Mouse (Mus musculus) C2C12 (cell line): ENCODE data around the gene Rsl1d1. TPM values are rescaled to one million over a fixed set of nuclear protein-coding genes. Genes with fewer than 3 reads are reported as not detected.

Experiments
- H3K27me3 ChIP-seq: one replicate; pipeline ENCODE4 v1.6.1; 2011; ENCODE audit not compliant: control insufficient read depth, insufficient read depth, insufficient read length
- H3K36me3 ChIP-seq: one replicate; pipeline ENCODE4 v1.6.1; 2011; ENCODE audit not compliant: control insufficient read depth, insufficient read depth
- H3K4me3 ChIP-seq: one replicate; pipeline ENCODE4 v1.5.1; 2011; ENCODE audit warnings: mild to moderate bottlenecking, control low read depth; ENCODE audit not compliant: poor library complexity, insufficient read depth, severe bottlenecking
- H3K79me2 ChIP-seq: one replicate; pipeline ENCODE4 v1.6.1; 2011; ENCODE audit not compliant: control insufficient read depth, insufficient read depth
- H3K79me3 ChIP-seq: one replicate; pipeline ENCODE4 v1.6.1; 2011; ENCODE audit warnings: low read depth, control low read depth
- H3ac ChIP-seq: one replicate; pipeline ENCODE3; 2011; ENCODE audit warnings: low read depth; ENCODE audit not compliant: control insufficient read depth, insufficient read length
- CEBPB ChIP-seq: IDR thresholded peaks from one replicate; pipeline ENCODE4 v1.6.1; 2011; ENCODE audit warnings: low read depth, mild to moderate bottlenecking, control low read depth, moderate library complexity
- CTCF ChIP-seq: IDR thresholded peaks from one replicate; pipeline ENCODE4 v1.5.1; 2011; ENCODE audit not compliant: control insufficient read depth, insufficient read depth, insufficient read length
- FOSL1 ChIP-seq: IDR thresholded peaks from one replicate; pipeline ENCODE4 v1.8.0; 2011; ENCODE audit warnings: mild to moderate bottlenecking, low read length; ENCODE audit not compliant: poor library complexity, insufficient read depth, severe bottlenecking
- MAX ChIP-seq: IDR thresholded peaks from one replicate; pipeline ENCODE4 v1.6.1; 2011; ENCODE audit warnings: mild to moderate bottlenecking, control low read depth
- MYOD1 ChIP-seq: IDR thresholded peaks from one replicate; pipeline ENCODE4 v1.6.1; 2011; ENCODE audit warnings: low read depth; ENCODE audit not compliant: control insufficient read depth, insufficient read length
- MYOG ChIP-seq: IDR thresholded peaks from one replicate; pipeline ENCODE4 v1.6.1; 2011; ENCODE audit not compliant: control insufficient read depth, insufficient read length; ENCODE audit errors: extremely low read depth
- USF1 ChIP-seq: IDR thresholded peaks from one replicate; pipeline ENCODE4 v1.6.1; 2011; ENCODE audit warnings: low read depth, mild to moderate bottlenecking, control low read depth, moderate library complexity
- polyA plus RNA-seq: library from polyadenylated mRNA; unstranded; fragments of >200 nt; fragmentation: generic; extraction: Trizol; gene quantifications from one replicate; pipeline ENCODE4 v1.2.1, GENCODE M21; 2012; ENCODE audit warnings: missing spikeins

Rsl1d1 gene
- polyA plus RNA-seq, 1 experiment: 62.7 TPM

DNA sequence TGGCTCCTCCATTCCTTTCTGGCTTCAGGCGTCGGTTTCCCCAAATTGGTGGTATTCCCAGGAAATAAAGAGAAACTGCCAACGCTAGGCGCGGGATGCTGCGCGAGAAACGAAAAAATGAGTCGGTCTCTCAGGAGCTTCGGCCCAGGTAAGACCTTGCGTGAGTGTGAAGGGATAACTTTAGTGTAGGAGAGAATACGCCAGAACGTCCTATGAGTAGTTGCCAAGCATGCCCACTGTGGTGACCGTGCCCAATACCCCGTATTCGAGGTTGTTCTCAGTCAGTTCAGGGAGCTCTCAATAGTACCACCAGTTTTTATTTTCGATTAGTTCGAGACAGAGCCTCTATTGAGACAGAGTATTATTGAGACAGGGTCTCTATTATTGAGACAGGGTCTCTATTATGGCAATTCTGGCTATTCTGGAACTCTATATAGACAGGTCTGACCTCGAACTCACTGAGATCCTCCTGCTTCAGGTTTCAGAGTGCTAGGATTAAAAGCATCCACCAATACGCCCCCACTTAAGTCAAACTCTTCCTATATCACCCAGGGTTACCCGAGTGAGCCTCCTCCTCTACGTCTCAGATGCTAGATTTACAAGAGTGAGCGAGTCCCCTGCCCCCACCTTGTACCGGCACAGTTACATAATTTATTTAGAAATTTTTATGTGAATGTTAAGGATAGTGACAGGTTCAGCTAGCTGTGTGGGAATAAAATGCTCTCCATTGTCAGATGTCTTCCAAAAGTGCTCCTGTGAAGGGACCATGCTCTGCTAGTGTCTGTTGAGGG, 664 bp upstream of the Rsl1d1 start:
- Histone ChIP-seq H3K79me2 (peaks cover 84% of the 10 kb centered on the region), H3K27me3 (no peaks in the 10 kb centered on the region), H3ac (peak overlapping the region; percentile 66), H3K4me3 (peak overlapping the region; percentile 95), H3K36me3 (peaks cover 49% of the 10 kb centered on the region), H3K79me3 (peaks cover 65% of the 10 kb centered on the region)
- TF ChIP-seq MYOG (no peak), MYOD1 (no peak), FOSL1 (no peak), CTCF (no peak), USF1 (no peak), CEBPB (no peak), MAX (no peak)

DNA sequence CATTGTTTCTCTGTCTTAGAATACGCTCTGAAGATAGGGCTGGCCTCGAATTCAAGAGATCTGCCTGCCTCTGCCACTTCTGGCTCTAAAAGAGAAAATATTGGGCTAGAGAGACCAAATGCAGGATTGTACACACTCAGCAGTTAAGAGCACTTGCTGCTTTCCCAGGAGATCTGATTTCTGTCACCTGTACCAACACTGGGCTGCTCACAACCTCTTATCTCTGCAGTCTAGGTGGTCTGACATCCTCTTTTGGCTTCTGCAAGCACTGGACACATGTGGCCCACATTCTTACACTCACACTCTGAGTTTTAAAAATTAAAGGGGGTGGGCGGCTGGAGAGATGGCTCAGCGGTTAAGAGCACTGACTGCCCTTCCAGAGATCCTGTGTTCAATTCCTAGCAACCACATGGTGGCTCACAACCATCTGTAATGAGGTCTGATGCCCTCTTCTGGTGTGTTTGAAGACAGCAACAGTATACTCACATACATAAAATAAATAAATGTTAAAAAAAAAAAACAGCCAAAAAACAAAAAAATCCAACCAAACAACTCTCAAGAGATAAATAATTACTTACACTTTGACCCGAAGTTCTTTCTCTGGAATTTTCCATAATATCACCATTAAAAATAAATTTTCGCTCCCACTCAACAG, 1.3 kb downstream of the Rsl1d1 start:
- no peak for TF ChIP-seq MAX
- TF ChIP-seq USF1: no peak
- no peak for TF ChIP-seq CTCF
- no peak for TF ChIP-seq MYOD1
- no peak for TF ChIP-seq FOSL1
- no peak for TF ChIP-seq CEBPB
- TF ChIP-seq MYOG: no peak
- Histone ChIP-seq H3K79me2 (peaks cover 99% of the 10 kb centered on the region), H3K79me3 (peaks cover 81% of the 10 kb centered on the region), H3K36me3 (peaks cover 58% of the 10 kb centered on the region), H3K27me3 (no peaks in the 10 kb centered on the region), H3K4me3 (peak overlapping the region; percentile 95), H3ac (peak overlapping the region; percentile 19)

DNA sequence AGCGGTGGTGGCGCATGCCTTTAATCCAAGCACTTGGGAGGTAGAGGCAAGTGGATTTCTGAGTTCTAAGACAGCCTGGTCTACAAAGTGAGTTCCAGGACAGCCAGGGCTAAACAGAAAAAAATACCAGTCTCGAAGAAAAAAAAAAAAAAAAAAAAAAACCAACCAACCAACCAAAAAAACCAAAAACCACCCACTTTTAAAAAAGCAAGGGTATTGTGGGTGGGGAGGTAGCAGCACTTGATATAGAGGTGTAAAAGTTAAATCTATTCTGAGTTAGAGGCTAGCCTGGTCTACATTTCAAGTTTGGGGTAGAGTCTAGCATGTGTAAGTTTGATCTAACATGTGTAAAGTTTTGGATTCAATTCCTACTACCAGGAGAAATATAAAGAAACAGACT, 2.9 kb downstream of the Rsl1d1 start:
- H3K36me3 ChIP-seq: peaks cover 67% of the 10 kb centered on the region
- no peak for TF ChIP-seq MAX
- no peak for TF ChIP-seq CEBPB
- peaks cover 86% of the 10 kb centered on the region for H3K79me2 ChIP-seq
- H3K79me3 ChIP-seq: peaks cover 77% of the 10 kb centered on the region
- H3K27me3 ChIP-seq: no peaks in the 10 kb centered on the region
- H3K4me3 ChIP-seq: no peak overlapping the region
- no peak overlapping the region for H3ac ChIP-seq

DNA sequence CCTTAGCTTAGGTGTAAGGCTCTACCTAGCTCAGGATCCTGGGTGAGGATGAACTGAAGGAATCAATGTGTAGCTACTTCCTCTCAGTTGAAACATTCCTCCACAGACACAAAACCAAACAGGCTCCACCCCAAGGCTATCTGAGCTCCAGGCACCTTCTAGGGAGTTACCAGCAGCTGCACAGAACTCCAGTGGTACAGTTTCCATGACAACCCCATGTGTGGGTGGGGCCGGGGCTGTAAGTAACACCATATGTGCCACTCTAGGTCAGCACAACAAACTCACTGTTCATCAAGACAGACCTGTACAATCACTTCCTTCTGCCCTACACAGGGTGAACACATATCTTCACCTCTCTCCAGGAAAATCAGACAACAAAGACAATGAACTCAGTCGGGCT, 4.7 kb downstream of the Rsl1d1 start:
- H3K4me3 ChIP-seq: no peak overlapping the region
- no peaks in the 10 kb centered on the region for H3K27me3 ChIP-seq
- no peak for TF ChIP-seq FOSL1
- TF ChIP-seq MYOD1: no peak
- no peak for TF ChIP-seq MYOG
- no peak for TF ChIP-seq USF1
- TF ChIP-seq CEBPB: no peak
- no peak for TF ChIP-seq MAX
- H3ac ChIP-seq: no peak overlapping the region
- peaks cover 85% of the 10 kb centered on the region for H3K36me3 ChIP-seq
- peaks cover 60% of the 10 kb centered on the region for H3K79me3 ChIP-seq
- peaks cover 69% of the 10 kb centered on the region for H3K79me2 ChIP-seq

DNA sequence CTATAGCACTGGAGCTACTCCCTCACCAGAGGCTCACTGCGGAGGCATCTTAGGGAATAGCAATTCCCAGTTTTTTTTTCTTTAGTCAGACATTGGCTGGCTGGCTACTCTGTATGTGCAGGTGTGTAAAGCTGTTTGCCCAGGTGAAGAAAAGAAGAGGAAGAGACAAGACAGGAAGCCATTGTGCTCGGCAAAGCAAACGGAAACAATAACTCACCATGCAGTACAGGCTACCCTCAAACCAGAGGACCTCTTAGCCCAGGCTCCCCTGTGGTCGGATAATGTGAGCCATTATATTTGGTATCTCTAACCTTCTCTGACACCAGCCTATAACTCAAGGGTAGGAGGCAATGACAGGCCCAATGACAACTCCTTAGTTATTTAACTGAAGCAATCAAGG, 6.1 kb downstream of the Rsl1d1 start:
- no peak for TF ChIP-seq USF1
- no peak for TF ChIP-seq CEBPB
- no peak for TF ChIP-seq MAX
- no peak for TF ChIP-seq FOSL1
- no peak for TF ChIP-seq MYOD1
- no peak for TF ChIP-seq CTCF
- TF ChIP-seq MYOG: no peak
- Histone ChIP-seq H3K27me3 (no peaks in the 10 kb centered on the region), H3K4me3 (no peak overlapping the region), H3K79me2 (peaks cover 54% of the 10 kb centered on the region), H3ac (no peak overlapping the region), H3K79me3 (peaks cover 50% of the 10 kb centered on the region), H3K36me3 (peaks cover 99% of the 10 kb centered on the region)

DNA sequence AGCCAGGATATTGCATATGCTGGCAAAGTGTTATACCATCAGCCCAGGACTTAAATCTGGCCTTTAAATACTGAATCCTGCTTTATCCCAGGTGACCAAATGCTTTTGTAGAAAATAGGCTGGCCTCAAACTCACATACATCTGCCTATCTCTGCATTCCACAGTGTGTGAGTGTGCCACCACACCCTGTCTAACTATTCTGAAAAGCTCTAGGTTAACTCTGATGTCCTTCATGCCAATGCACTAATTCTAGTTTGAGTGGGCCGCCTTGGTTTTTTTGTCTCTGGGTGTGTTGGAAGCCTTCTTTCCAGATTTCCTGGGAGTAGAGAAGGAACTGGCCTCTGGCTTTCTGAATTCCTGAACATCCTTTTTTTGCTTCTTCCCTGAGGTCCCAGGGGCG, 9.9 kb downstream of the Rsl1d1 start:
- Histone ChIP-seq H3K4me3 (no peak overlapping the region), H3K79me2 (peaks cover 16% of the 10 kb centered on the region), H3K79me3 (peaks cover 17% of the 10 kb centered on the region), H3ac (no peak overlapping the region), H3K27me3 (no peaks in the 10 kb centered on the region), H3K36me3 (peaks cover 67% of the 10 kb centered on the region)
- TF ChIP-seq CEBPB (no peak), MYOG (no peak), MYOD1 (no peak), MAX (no peak), CTCF (no peak), FOSL1 (no peak), USF1 (no peak)
